Mouse (Mus musculus): ENCODE measurements around the gene Map3k6.
A peak's percentile ranks its signal among the peaks of the same experiment; 100 is the strongest.

The Map3k6 gene

GRCm38 (mm10) chr4:133240490-133240921, at the start of gene Map3k6:
Gene Map3k6, plus strand, starts transcription at chr4:133240818.
- DNase-seq (ENCODE audit: low read depth, low spot score): peak; percentile 45

GRCm38 (mm10) chr4:133194482-133194881, 46.1 kb upstream of the Map3k6 start:
- DNase-seq (ENCODE audit: low read depth, low spot score): no peak

- DNase-seq (ENCODE audit: low read depth, low spot score): no peak
Observed at GRCm38 (mm10) chr4:133195014-133195413, 45.6 kb upstream of the Map3k6 start.

- DNase-seq (ENCODE audit: low read depth, low spot score): no peak
Observed at GRCm38 (mm10) chr4:133196136-133196535, 44.5 kb upstream of the Map3k6 start.

- DNase-seq (ENCODE audit: low read depth, low spot score): no peak
Observed at GRCm38 (mm10) chr4:133196852-133197251, 43.8 kb upstream of the Map3k6 start.

GRCm38 (mm10) chr4:133197355-133197754, 43.3 kb upstream of the Map3k6 start:
- DNase-seq (ENCODE audit: low read depth, low spot score): no peak

- DNase-seq (ENCODE audit: low read depth, low spot score): no peak
Observed at GRCm38 (mm10) chr4:133197801-133198286, 42.8 kb upstream of the Map3k6 start.

GRCm38 (mm10) chr4:133198337-133199180, 42.1 kb upstream of the Map3k6 start:
- no peak for DNase-seq (ENCODE audit: low read depth, low spot score)

- no peak for DNase-seq (ENCODE audit: low read depth, low spot score)
Observed at GRCm38 (mm10) chr4:133199743-133200142, 40.9 kb upstream of the Map3k6 start.

GRCm38 (mm10) chr4:133200343-133200742, 40.3 kb upstream of the Map3k6 start:
- DNase-seq (ENCODE audit: low read depth, low spot score): no peak

- DNase-seq (ENCODE audit: low read depth, low spot score): no peak
Observed at GRCm38 (mm10) chr4:133201006-133201771, 39.4 kb upstream of the Map3k6 start.

- no peak for DNase-seq (ENCODE audit: low read depth, low spot score)
Observed at GRCm38 (mm10) chr4:133202254-133202653, 38.4 kb upstream of the Map3k6 start.

- no peak for DNase-seq (ENCODE audit: low read depth, low spot score)
Observed at GRCm38 (mm10) chr4:133203591-133203990, 37.0 kb upstream of the Map3k6 start.

GRCm38 (mm10) chr4:133204379-133204778, 36.2 kb upstream of the Map3k6 start:
- DNase-seq (ENCODE audit: low read depth, low spot score): no peak

- peak; percentile 36 for DNase-seq (ENCODE audit: low read depth, low spot score)
Observed at GRCm38 (mm10) chr4:133209366-133209765, 31.3 kb upstream of the Map3k6 start.

- no peak for DNase-seq (ENCODE audit: low read depth, low spot score)
Observed at GRCm38 (mm10) chr4:133210023-133210787, 30.4 kb upstream of the Map3k6 start.

GRCm38 (mm10) chr4:133210788-133211390, 29.7 kb upstream of the Map3k6 start:
- no peak for DNase-seq (ENCODE audit: low read depth, low spot score)

GRCm38 (mm10) chr4:133211751-133212561, 28.7 kb upstream of the Map3k6 start, which contains the start of the genes Cd164l2 and Gpr3:
Gene Cd164l2, plus strand, starts transcription at chr4:133212131.
Gene Gpr3, minus strand, starts transcription at chr4:133212536.
- no peak for DNase-seq (ENCODE audit: low read depth, low spot score)

GRCm38 (mm10) chr4:133212562-133213267, 27.9 kb upstream of the Map3k6 start:
- DNase-seq (ENCODE audit: low read depth, low spot score): no peak

GRCm38 (mm10) chr4:133213268-133213590, 27.4 kb upstream of the Map3k6 start:
- DNase-seq (ENCODE audit: low read depth, low spot score): no peak
